Mouse (Mus musculus) MEL (cell line): Measurements from ENCODE around the gene Sox5. TPM values are rescaled to one million over a fixed set of nuclear protein-coding genes. Genes with fewer than 3 reads are reported as not detected.

Source experiments
- DNase-seq: peaks from one replicate; pipeline ENCODE4 v3.0.0; 2011; ENCODE audit warnings: low read depth, low spot score
- H3K27ac ChIP-seq: 2 replicates; pipeline ENCODE4 v1.5.1; 2012; ENCODE audit warnings: low read depth, mild to moderate bottlenecking, control low read depth, low read length, moderate library complexity; ENCODE audit not compliant: control insufficient read depth
- H3K27me3 ChIP-seq, 2 experiments: fragments of 150-350 bp in 1 of 2; sonication (generic) in 1 of 2; 2 replicates each; pipeline ENCODE4 v1.6.1; 2012; ENCODE audit warnings: low read length in 2 of 2, mild to moderate bottlenecking in 2 of 2, improper control_type of control experiment in 1 of 2, moderate library complexity in 1 of 2; ENCODE audit not compliant: insufficient read depth in 2 of 2, control insufficient read depth in 1 of 2
- H3K36me3 ChIP-seq, 2 experiments: 2 replicates each; pipeline ENCODE4 v1.6.1; 2012 to 2014; ENCODE audit warnings: low read length in 2 of 2, improper control_type of control experiment in 1 of 2, inconsistent platforms in 1 of 2, mild to moderate bottlenecking in 1 of 2; ENCODE audit not compliant: insufficient read depth in 2 of 2, control insufficient read depth in 1 of 2
- H3K4me1 ChIP-seq, 2 experiments: fragments of 150-350 bp in 1 of 2; sonication (generic) in 1 of 2; 2 replicates each; pipeline ENCODE4 v1.6.1; 2012; ENCODE audit warnings: low read length in 2 of 2, improper control_type of control experiment in 1 of 2, mild to moderate bottlenecking in 1 of 2; ENCODE audit not compliant: insufficient read depth in 2 of 2, control insufficient read depth in 1 of 2
- H3K4me3 ChIP-seq, 2 experiments: fragments of 150-350 bp in 1 of 2; sonication (generic) in 1 of 2; 2 replicates each; pipeline ENCODE4 v1.5.1; 2012; ENCODE audit warnings: low read depth in 2 of 2, low read length in 2 of 2, mild to moderate bottlenecking in 2 of 2, moderate library complexity in 2 of 2, control low read depth in 1 of 2, improper control_type of control experiment in 1 of 2; ENCODE audit not compliant: control insufficient read depth in 1 of 2, insufficient read depth in 1 of 2
- H3K79me2 ChIP-seq: 2 replicates; pipeline ENCODE4 v1.6.1; 2012; ENCODE audit warnings: mild to moderate bottlenecking, low read length, moderate library complexity; ENCODE audit not compliant: control insufficient read depth, poor library complexity, insufficient read depth
- H3K9ac ChIP-seq: 2 replicates; pipeline ENCODE4 v1.6.1; 2012; ENCODE audit warnings: low read depth, mild to moderate bottlenecking, control low read depth, low read length, moderate library complexity; ENCODE audit not compliant: control insufficient read depth, poor library complexity, severe bottlenecking
- H3K9me3 ChIP-seq: fragments of 150-350 bp; sonication (generic); replicated peaks from 2 replicates; pipeline ENCODE4 v1.6.1; 2012; ENCODE audit warnings: mild to moderate bottlenecking, low read length, improper control_type of control experiment, moderate library complexity; ENCODE audit not compliant: insufficient read depth
- CHD1 ChIP-seq: IDR thresholded peaks from 2 replicates; pipeline ENCODE4 v1.6.1; 2012; ENCODE audit warnings: low read depth, mild to moderate bottlenecking, inconsistent platforms, low read length, improper control_type of control experiment
- CTCF ChIP-seq, 3 experiments: IDR thresholded peaks in 2 of 3; conservative IDR thresholded peaks in 1 of 3; 2 replicates each; pipeline ENCODE4 v1.5.1; 2011 to 2012; ENCODE audit warnings: low read length in 3 of 3, low read depth in 2 of 3, mild to moderate bottlenecking in 2 of 3, improper control_type of control experiment in 1 of 3, inconsistent platforms in 1 of 3, mixed read lengths in 1 of 3, moderate library complexity in 1 of 3; ENCODE audit not compliant: control insufficient read depth in 1 of 3, insufficient read depth in 1 of 3, poor library complexity in 1 of 3, severe bottlenecking in 1 of 3
- E2F4 ChIP-seq: IDR thresholded peaks from 2 replicates; pipeline ENCODE4 v1.6.1; 2011; ENCODE audit warnings: low read depth, low read length, improper control_type of control experiment, borderline replicate concordance
- ELF1 ChIP-seq: IDR thresholded peaks from 2 replicates; pipeline ENCODE4 v1.6.1; 2014; ENCODE audit warnings: low read depth, mild to moderate bottlenecking, inconsistent platforms, low read length, improper control_type of control experiment, moderate library complexity
- EP300 ChIP-seq, 2 experiments: IDR thresholded peaks; 2 replicates each; pipeline ENCODE4 v1.6.1; 2011; ENCODE audit warnings: improper control_type of control experiment in 2 of 2, low read length in 2 of 2, low read depth in 1 of 2, mild to moderate bottlenecking in 1 of 2
- ETS1 ChIP-seq: IDR thresholded peaks from 2 replicates; pipeline ENCODE4 v1.6.1; 2012; ENCODE audit warnings: low read depth, mild to moderate bottlenecking, inconsistent platforms, low read length, improper control_type of control experiment, moderate library complexity
- GABPA ChIP-seq: IDR thresholded peaks from 2 replicates; pipeline ENCODE4 v1.6.1; 2012; ENCODE audit warnings: low read depth, mild to moderate bottlenecking, inconsistent platforms, low read length, improper control_type of control experiment, moderate library complexity
- GATA1 ChIP-seq: IDR thresholded peaks from 2 replicates; pipeline ENCODE4 v1.6.1; 2011; ENCODE audit warnings: low read depth, low read length, improper control_type of control experiment
- HCFC1 ChIP-seq: IDR thresholded peaks from 2 replicates; pipeline ENCODE4 v1.6.1; 2012; ENCODE audit warnings: low read depth, mild to moderate bottlenecking, inconsistent platforms, low read length, improper control_type of control experiment, moderate library complexity
- JUND ChIP-seq: IDR thresholded peaks from 2 replicates; pipeline ENCODE4 v1.6.1; 2011; ENCODE audit warnings: low read depth, mild to moderate bottlenecking, improper control_type of control experiment, low read length
- MAFK ChIP-seq: IDR thresholded peaks from 2 replicates; pipeline ENCODE4 v1.6.1; 2011; ENCODE audit warnings: low read depth, mild to moderate bottlenecking, low read length, improper control_type of control experiment, borderline replicate concordance
- MAX ChIP-seq: IDR thresholded peaks from 2 replicates; pipeline ENCODE4 v1.6.1; 2011; ENCODE audit warnings: low read length, improper control_type of control experiment
- MAZ ChIP-seq: IDR thresholded peaks from 2 replicates; pipeline ENCODE4 v1.6.1; 2012; ENCODE audit warnings: low read depth, mild to moderate bottlenecking, inconsistent platforms, low read length, improper control_type of control experiment
- MEF2A ChIP-seq: IDR thresholded peaks from 2 replicates; pipeline ENCODE4 v1.6.1; 2014; ENCODE audit warnings: low read depth, mild to moderate bottlenecking, inconsistent platforms, low read length, improper control_type of control experiment; ENCODE audit not compliant: poor library complexity, insufficient replicate concordance, severe bottlenecking; ENCODE audit errors: extremely low read depth
- MXI1 ChIP-seq: IDR thresholded peaks from 2 replicates; pipeline ENCODE4 v1.6.1; 2011; ENCODE audit warnings: mild to moderate bottlenecking, low read depth, low read length, improper control_type of control experiment
- NELFE ChIP-seq: IDR thresholded peaks from 2 replicates; pipeline ENCODE4 v1.6.1; 2011; ENCODE audit warnings: low read depth, low read length, improper control_type of control experiment
- NRF1 ChIP-seq: IDR thresholded peaks from 2 replicates; pipeline ENCODE4 v1.6.1; 2014; ENCODE audit warnings: low read depth, mild to moderate bottlenecking, inconsistent platforms, low read length, improper control_type of control experiment, moderate library complexity; ENCODE audit not compliant: poor library complexity, insufficient read depth, severe bottlenecking
- POLR2A ChIP-seq, 2 experiments: IDR thresholded peaks; 2 replicates each; pipeline ENCODE4 v1.6.1; 2011 to 2012; ENCODE audit warnings: low read length in 2 of 2, mild to moderate bottlenecking in 2 of 2, control low read depth in 1 of 2, improper control_type of control experiment in 1 of 2, low read depth in 1 of 2, moderate library complexity in 1 of 2; ENCODE audit not compliant: control insufficient read depth in 1 of 2, insufficient read depth in 1 of 2, poor library complexity in 1 of 2
- POLR2AphosphoS2 ChIP-seq: IDR thresholded peaks from 2 replicates; pipeline ENCODE4 v1.6.1; 2011; ENCODE audit warnings: low read length, improper control_type of control experiment
- POLR2AphosphoS5 ChIP-seq: IDR thresholded peaks from 2 replicates; pipeline ENCODE4 v1.6.1; 2012; ENCODE audit warnings: low read depth, borderline replicate concordance, mild to moderate bottlenecking, inconsistent platforms, low read length, moderate library complexity, mixed read lengths
- RAD21 ChIP-seq: IDR thresholded peaks from 2 replicates; pipeline ENCODE4 v1.6.1; 2011; ENCODE audit warnings: mild to moderate bottlenecking, low read depth, low read length, improper control_type of control experiment
- RCOR1 ChIP-seq: IDR thresholded peaks from 2 replicates; pipeline ENCODE4 v1.6.1; 2012; ENCODE audit warnings: low read depth, mild to moderate bottlenecking, inconsistent platforms, low read length, improper control_type of control experiment
- SMC3 ChIP-seq: IDR thresholded peaks from 2 replicates; pipeline ENCODE4 v1.6.1; 2011; ENCODE audit warnings: low read depth, low read length, improper control_type of control experiment
- TAL1 ChIP-seq: IDR thresholded peaks from 2 replicates; pipeline ENCODE4 v1.6.1; 2012; ENCODE audit warnings: mild to moderate bottlenecking, inconsistent platforms, low read length, moderate library complexity, mixed read lengths
- TBP ChIP-seq: IDR thresholded peaks from 2 replicates; pipeline ENCODE4 v1.8.0; 2011; ENCODE audit warnings: low read depth, low read length, improper control_type of control experiment
- TCF12 ChIP-seq: IDR thresholded peaks from 2 replicates; pipeline ENCODE4 v1.6.1; 2014; ENCODE audit warnings: low read depth, mild to moderate bottlenecking, inconsistent platforms, low read length, improper control_type of control experiment, moderate library complexity
- UBTF ChIP-seq: IDR thresholded peaks from 2 replicates; pipeline ENCODE4 v1.6.1; 2012; ENCODE audit warnings: low read depth, mild to moderate bottlenecking, inconsistent platforms, low read length, improper control_type of control experiment, moderate library complexity, borderline replicate concordance; ENCODE audit not compliant: insufficient read depth
- USF2 ChIP-seq, 2 experiments: IDR thresholded peaks; 2 replicates each; pipeline ENCODE4 v1.6.1; 2011 to 2012; ENCODE audit warnings: improper control_type of control experiment in 2 of 2, low read length in 2 of 2, borderline replicate concordance in 1 of 2, inconsistent platforms in 1 of 2, low read depth in 1 of 2, mild to moderate bottlenecking in 1 of 2; ENCODE audit not compliant: insufficient read depth in 1 of 2
- ZC3H11A ChIP-seq: IDR thresholded peaks from 2 replicates; pipeline ENCODE4 v1.6.1; 2012; ENCODE audit warnings: low read depth, mild to moderate bottlenecking, inconsistent platforms, low read length, improper control_type of control experiment
- ZMIZ1 ChIP-seq: IDR thresholded peaks from 2 replicates; pipeline ENCODE4 v1.6.1; 2012; ENCODE audit warnings: low read depth, mild to moderate bottlenecking, inconsistent platforms, low read length, improper control_type of control experiment, moderate library complexity
- ZNF384 ChIP-seq: IDR thresholded peaks from 2 replicates; pipeline ENCODE4 v1.6.1; 2012; ENCODE audit warnings: low read depth, mild to moderate bottlenecking, inconsistent platforms, low read length, improper control_type of control experiment
- polyA plus RNA-seq, 2 experiments: library from polyadenylated mRNA; stranded (reverse) in 1 of 2; unstranded in 1 of 2; fragments of >175 nt in 1 of 2; fragments of >200 nt in 1 of 2; gene quantifications; 2 replicates each; pipeline versions ENCODE4 v1.2.1 to v1.2.4; 2012; ENCODE audit warnings: low replicate concordance in 2 of 2, low read depth in 1 of 2; ENCODE audit not compliant: insufficient read length in 2 of 2, insufficient read depth in 1 of 2, missing spikeins in 1 of 2
- total RNA-seq: library from RNA; depleted of rRNA; stranded (reverse); fragments of 300-350 nt; gene quantifications from 2 replicates; pipeline ENCODE4 v1.2.3, GENCODE M21; 2012

The Sox5 gene
- total and polyA plus RNA-seq, 3 experiments = 0.19 to 3.0 TPM; not detected in 1

- no peaks in the 10 kb centered on the region for H3K9me3 ChIP-seq
- no peaks in the 10 kb centered on the region for H3K4me1 ChIP-seq
- H3K36me3 ChIP-seq = no peaks in the 10 kb centered on the region
- H3K79me2 ChIP-seq = no peaks in the 10 kb centered on the region
- TF ChIP-seq SMC3 (no peak), NRF1 (no peak), GABPA (no peak), MXI1 (no peak), MAZ (no peak), TBP (no peak), POLR2AphosphoS5 (no peak), POLR2AphosphoS2 (no peak)
- TF ChIP-seq, all 39 proteins: peak for 0
- H3K27me3 ChIP-seq = no peaks in the 10 kb centered on the region
- H3K27ac ChIP-seq = no peak overlapping the region
- H3K9ac ChIP-seq = no peak overlapping the region
- H3K4me3 ChIP-seq = no peak overlapping the region
- no peak for DNase-seq
Observed at GRCm38 (mm10) chr6:144111561-144111960, 670.2 kb downstream of the Sox5 start.

DNA sequence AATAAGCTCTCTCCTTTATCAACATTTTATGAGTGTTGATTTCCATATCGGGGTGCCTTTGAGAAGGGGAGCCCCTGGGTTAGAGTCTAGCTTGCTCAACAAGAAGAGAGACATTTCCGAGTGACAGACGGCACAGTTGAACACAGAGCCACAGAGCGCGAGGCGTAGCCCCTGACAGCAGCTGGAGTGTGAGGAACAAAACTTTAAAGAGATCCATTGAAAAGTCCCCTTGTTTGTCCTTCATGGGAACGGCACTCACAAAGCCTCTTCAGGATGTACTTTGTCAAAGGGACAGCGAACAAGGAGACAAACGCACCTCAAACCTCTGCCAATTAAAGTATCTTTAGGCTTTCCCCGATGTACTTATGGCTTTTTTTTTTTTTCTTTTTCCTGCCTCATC is 674.9 kb downstream of the Sox5 start:
- no peaks in the 10 kb centered on the region for H3K9me3 ChIP-seq
- DNase-seq = no peak

DNA sequence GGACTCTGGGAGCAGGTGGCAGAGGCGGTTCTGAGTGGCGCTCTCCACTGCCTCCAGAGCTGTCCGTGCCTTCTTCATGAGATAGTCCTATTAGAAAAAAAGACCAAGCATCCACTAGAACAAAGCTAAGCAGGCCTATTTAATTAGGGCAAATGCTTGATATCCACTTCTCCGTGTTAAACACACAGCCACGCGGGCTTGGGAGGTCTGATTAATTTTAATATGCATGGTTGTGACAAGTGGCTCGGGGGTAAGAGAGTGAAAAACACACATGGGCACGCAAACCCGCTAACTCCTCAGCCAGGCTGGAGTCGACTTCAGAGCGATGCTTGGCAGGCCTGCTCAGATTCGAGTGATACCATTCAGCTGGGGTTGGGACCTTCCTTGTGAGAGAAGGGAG is 676.1 kb downstream of the Sox5 start:
- Histone ChIP-seq H3K79me2 (no peaks in the 10 kb centered on the region), H3K36me3 (no peaks in the 10 kb centered on the region), H3K27ac (no peak overlapping the region), H3K4me3 (no peak overlapping the region), H3K27me3 (no peaks in the 10 kb centered on the region), H3K9me3 (no peaks in the 10 kb centered on the region), H3K9ac (no peak overlapping the region), H3K4me1 (no peaks in the 10 kb centered on the region)
- no peak for DNase-seq
- TF ChIP-seq MAFK (no peak), ZC3H11A (no peak), TAL1 (no peak), EP300 (IDR thresholded peaks at IDR 0.05; ENCODE audit: low read depth in 1 of 2, low read length in 2 of 2) (no peak), MXI1 (no peak), MEF2A (no peak), MAZ (no peak), E2F4 (no peak), NRF1 (no peak), POLR2AphosphoS5 (no peak), MAX (no peak), ELF1 (no peak), SMC3 (no peak), ZMIZ1 (no peak), POLR2A (IDR thresholded peaks at IDR 0.05; ENCODE audit: control insufficient read depth in 1 of 2, insufficient read depth in 1 of 2, low read depth in 1 of 2, low read length in 2 of 2, poor library complexity in 1 of 2) (no peak)

More for the DNA sequence above, 674.9 kb downstream of the Sox5 start:
- H3K4me1 ChIP-seq = no peaks in the 10 kb centered on the region
- no peak overlapping the region for H3K27ac ChIP-seq
- TF ChIP-seq NELFE = no peak
- TF ChIP-seq CTCF (IDR thresholded peaks at IDR 0.05 in 2 of 3, conservative IDR thresholded peaks at IDR 0.05 in 1 of 3; ENCODE audit: control insufficient read depth in 1 of 3, insufficient read depth in 1 of 3, low read depth in 2 of 3, low read length in 3 of 3, poor library complexity in 1 of 3, severe bottlenecking in 1 of 3) = no peak
- no peak for TF ChIP-seq TCF12
- no peak for TF ChIP-seq POLR2AphosphoS2
- no peak for TF ChIP-seq EP300 (IDR thresholded peaks at IDR 0.05; ENCODE audit: low read depth in 1 of 2, low read length in 2 of 2)
- no peak for TF ChIP-seq GATA1
- TF ChIP-seq RCOR1 = no peak
- no peak for TF ChIP-seq ZNF384
- no peak for TF ChIP-seq MAFK
- TF ChIP-seq RAD21 = no peak
- no peak for TF ChIP-seq JUND
- no peak for TF ChIP-seq ZMIZ1
- TF ChIP-seq ETS1 = no peak
- TF ChIP-seq UBTF = no peak
- TF ChIP-seq USF2 (IDR thresholded peaks at IDR 0.05; ENCODE audit: borderline replicate concordance in 1 of 2, insufficient read depth in 1 of 2, low read depth in 1 of 2, low read length in 2 of 2) = no peak
- TF ChIP-seq TAL1 = no peak
- TF ChIP-seq MXI1 = no peak
- TF ChIP-seq MAZ = no peak
- TF ChIP-seq HCFC1 = no peak
- no peak for TF ChIP-seq CHD1
- H3K4me3 ChIP-seq = no peak overlapping the region
- H3K27me3 ChIP-seq = no peaks in the 10 kb centered on the region
- H3K9ac ChIP-seq = no peak overlapping the region
- H3K79me2 ChIP-seq = no peaks in the 10 kb centered on the region
- H3K36me3 ChIP-seq = no peaks in the 10 kb centered on the region
